Mouse (Mus musculus) lung, adult 2 months (tissue): Measurements from ENCODE around the gene Slc25a22.

Experiments
- CTCF ChIP-seq: fragments of 200-500 bp; IDR thresholded peaks from 2 replicates; pipeline ENCODE4 v1.5.1; 2011; ENCODE audit warnings: mild to moderate bottlenecking, low read length, control low read depth; ENCODE audit not compliant: insufficient read depth
- POLR2A ChIP-seq: fragments of 200-500 bp; IDR thresholded peaks from 2 replicates; pipeline ENCODE4 v1.6.1; 2011; ENCODE audit warnings: low read depth, mild to moderate bottlenecking, control low read depth, low read length, borderline replicate concordance; ENCODE audit errors: extremely low read depth

DNA sequence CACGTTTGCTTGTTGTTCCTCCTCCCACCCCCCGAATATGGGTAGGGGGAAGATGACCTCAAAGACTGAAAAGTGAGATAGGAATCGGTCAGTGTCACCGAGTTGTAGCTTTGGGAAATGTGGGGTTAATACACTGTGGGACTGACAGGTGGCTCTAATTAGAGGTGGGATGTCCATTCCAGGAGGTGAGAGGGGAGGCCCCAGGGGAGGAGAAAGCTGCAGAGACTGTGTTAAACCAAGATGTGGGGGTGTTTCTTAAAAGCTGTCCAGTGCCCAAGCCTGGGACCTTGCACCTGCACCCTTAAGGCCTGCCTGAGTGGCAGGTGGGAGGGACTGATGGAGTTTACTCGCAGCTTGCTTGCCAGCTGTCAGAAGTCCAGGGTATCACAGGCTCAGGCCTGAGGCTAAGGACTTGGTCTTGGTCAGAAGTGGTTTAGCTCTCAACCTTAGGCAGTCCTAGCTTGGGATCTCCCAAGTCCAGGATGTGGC is 24.7 kb upstream of the Slc25a22 start:
- TF ChIP-seq POLR2A (no peak; the same call in 1 of the 2 replicates), CTCF (no peak)
